In genomic region chr1:42875271-42875670, GRCm38 (mm10) we compare ENCODE assay signal across 16 mouse cellular contexts.
"Had no signal": no experiment of that assay in that cellular context is flagged by ENCODE, and none has a peak within 500 bp of the region (broad histone marks: within the 10 kb centered on the region; RNA-seq: fewer than 3 reads in every experiment).

No protein-coding gene starts in this region.

- H3K9me3 ChIP-seq: limb, embryonic 10.5 days; limb, embryonic 13.5 days; liver, embryonic 12.5 days; liver, embryonic 15.5 days; lung, embryonic 15.5 days had no signal

- H3K36me3 ChIP-seq: limb, embryonic 13.5 days; liver, embryonic 15.5 days had no signal

- H3K4me1 ChIP-seq: limb, embryonic 13.5 days; liver, embryonic 15.5 days; lung, embryonic 15.5 days had no signal

- DNase-seq: kidney, postnatal 25 days; layer of hippocampus, adult 9-11 months; liver; lung, adult 18-20 months; lung, postnatal 10 days; lung, postnatal 36 days; midbrain, embryonic 14.5 days; thymus, adult 18-20 months; thymus, postnatal 36 days had no signal

- H3K9ac ChIP-seq: limb, embryonic 13.5 days; liver, embryonic 12.5 days; liver, embryonic 15.5 days; lung, embryonic 15.5 days had no signal

- H3K4me3 ChIP-seq: layer of hippocampus, adult 2 months; limb, embryonic 10.5 days; limb, embryonic 13.5 days; liver, embryonic 12.5 days; liver, embryonic 15.5 days; lung, embryonic 15.5 days had no signal

- H3K27ac ChIP-seq: kidney, postnatal 0 days; layer of hippocampus, adult 2 months; limb, embryonic 10.5 days; limb, embryonic 13.5 days; liver, embryonic 12.5 days; liver, embryonic 15.5 days; lung, embryonic 15.5 days had no signal

- H3K4me2 ChIP-seq: limb, embryonic 13.5 days; liver, embryonic 12.5 days; liver, embryonic 15.5 days; lung, embryonic 15.5 days had no signal

- H3K27me3 ChIP-seq: limb, embryonic 13.5 days; liver, embryonic 12.5 days; liver, embryonic 15.5 days; lung, embryonic 15.5 days had no signal

- ATAC-seq: liver, embryonic 12.5 days had no signal
